Mouse (Mus musculus): ENCODE data around the gene Hs3st4.

The Hs3st4 gene

DNA sequence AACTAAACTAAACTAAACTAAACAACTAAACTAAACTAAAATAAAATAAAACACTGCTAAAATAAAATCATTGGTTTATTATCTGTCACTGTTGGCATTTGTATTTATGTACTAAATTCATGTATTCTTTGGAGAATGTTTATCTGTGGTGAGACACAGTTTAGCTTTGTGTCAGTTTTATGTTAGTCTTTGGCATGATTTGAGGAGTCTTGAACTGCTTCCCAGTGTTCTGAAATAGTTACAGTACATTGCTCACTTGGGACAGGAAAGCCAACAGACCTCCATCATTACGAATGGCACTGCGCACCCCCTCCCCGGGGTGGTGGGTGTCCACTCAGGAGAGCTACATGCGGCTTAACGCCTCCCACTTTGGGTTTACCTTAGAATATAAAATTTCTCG lies 158.6 kb downstream of the Hs3st4 start:
- DNase-seq: no peak

- no peak for DNase-seq
Observed at GRCm38 (mm10) chr7:124150901-124151300, 168.2 kb downstream of the Hs3st4 start.

DNA sequence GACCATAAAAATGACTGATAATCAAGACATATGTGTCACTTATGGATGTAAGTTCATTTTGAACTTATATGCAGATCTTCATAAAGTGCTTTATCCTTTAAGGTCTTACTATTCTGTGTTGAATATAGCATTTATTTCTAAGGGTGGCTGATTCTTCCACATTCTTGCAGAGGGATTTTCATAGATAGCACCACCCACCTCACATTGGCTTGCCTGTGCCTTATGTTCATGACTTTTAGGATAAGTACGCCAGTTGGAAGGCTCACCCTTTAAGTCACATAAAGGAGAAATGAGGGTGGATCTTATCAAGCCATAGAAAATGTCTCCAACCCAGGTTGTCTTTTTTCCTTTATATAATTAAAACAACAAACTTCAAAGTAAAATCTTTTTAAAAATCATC lies 180.6 kb downstream of the Hs3st4 start:
- no peak for DNase-seq

GRCm38 (mm10) chr7:124166229-124166628 lies 183.6 kb downstream of the Hs3st4 start:
- DNase-seq: no peak

DNA sequence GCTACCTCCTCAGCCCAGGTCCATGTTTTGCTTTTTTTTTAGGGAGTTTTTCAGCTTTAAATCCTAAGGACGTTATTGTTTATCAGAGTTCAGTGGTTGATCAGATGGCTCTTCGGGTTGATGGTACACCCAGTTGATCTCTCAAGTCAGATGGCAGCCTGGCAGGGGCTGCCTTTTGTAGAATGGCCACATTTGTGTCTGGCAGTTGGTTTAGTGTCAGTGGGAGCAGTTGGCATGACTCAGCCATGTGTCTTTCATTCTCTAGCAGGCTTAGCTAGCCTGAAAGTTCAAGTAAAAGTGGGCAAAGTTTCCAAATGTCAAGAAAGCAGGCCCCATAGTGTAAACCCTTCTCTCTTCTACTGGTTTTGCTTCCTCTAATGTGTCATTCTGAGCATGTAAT lies 186.1 kb downstream of the Hs3st4 start:
- no peak for DNase-seq

DNA sequence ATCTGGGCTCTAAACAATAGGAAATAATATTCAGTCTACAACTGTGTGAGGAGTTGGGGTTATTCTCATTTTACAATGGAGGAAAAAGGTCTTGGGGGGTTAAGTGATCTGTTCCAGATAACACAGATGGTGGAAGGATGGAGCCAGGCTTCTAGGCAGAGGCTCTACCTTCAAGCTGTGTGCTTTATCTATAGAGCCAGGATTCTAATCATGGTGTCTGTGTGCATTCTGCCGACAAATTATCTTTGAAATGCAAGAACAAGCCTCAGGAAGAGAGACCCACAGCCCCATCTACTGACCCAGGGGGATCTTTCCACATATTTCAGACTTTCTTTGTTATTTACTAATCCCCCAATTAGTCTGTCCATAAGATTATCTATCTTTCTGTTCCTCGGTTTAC lies 187.3 kb downstream of the Hs3st4 start:
- no peak for DNase-seq

GRCm38 (mm10) chr7:124171992-124172391 lies 189.3 kb downstream of the Hs3st4 start:
- DNase-seq: peak in 1 of 2 experiments; percentile 3

DNA sequence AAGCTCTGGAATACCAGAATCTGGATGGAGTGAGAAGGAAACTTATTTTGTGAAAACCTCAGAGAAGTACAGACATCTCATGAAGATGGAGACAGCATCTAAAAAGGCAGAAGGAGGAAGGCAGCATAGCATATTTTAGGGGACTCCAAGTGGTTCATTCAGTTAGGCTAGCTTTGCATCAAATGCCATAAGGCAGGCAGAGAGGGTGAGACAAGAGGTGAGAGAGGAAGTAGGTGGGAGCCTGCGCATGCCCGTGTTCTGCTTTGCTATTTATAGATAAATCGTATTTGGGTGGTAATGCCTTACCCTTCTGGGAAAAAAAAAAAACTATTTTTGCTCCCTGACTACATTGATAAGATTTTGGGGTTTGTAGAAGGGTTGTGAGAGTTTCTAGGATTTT lies 198.3 kb downstream of the Hs3st4 start:
- no peak for DNase-seq

DNA sequence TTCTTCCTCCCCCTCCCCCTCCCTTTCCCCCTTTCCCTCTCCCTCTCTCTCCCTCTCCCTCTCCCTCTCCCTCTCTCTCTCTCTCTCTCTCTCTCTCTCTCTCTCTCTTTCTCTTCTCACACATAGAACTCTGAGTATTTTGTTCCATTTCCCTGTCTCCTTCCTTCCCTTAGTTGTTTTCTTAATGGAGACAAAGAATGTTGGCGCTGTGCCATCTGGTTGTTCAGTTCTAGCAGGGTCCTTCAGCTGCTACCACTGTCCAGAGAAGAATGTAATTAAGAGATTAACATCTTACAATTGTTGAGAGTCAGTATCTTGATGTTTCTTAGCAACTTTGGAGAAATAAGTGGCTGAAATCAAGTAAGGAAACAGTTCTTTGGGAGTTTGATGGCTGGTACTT lies 202.0 kb downstream of the Hs3st4 start:
- DNase-seq: peak in 1 of 2 experiments; percentile 40

GRCm38 (mm10) chr7:124198811-124199570 lies 216.3 kb downstream of the Hs3st4 start:
- no peak for DNase-seq

- no peak for DNase-seq
Observed at GRCm38 (mm10) chr7:124216921-124217320, 234.3 kb downstream of the Hs3st4 start.

DNA sequence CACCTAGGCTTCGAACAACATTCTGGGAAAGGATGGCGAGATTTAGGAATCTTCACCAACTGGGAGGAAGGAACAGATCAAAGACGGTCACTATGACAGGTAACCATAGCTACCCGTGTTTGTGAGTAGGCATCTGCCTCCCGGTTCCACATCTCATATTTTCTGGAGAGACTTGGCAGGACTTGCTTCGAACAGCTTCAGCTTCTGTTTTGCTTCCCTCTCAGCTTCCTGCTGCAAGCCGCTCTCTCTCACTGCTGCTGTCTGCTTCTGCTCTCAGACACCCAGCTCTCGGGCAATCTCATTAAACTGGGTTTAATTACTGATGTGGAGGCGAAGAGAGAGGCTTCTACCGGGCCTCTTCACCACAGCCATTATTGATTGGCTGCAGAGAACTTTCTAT lies 237.9 kb downstream of the Hs3st4 start:
- no peak for DNase-seq

- no peak for DNase-seq
Observed at GRCm38 (mm10) chr7:124237896-124238670, 255.4 kb downstream of the Hs3st4 start.

DNA sequence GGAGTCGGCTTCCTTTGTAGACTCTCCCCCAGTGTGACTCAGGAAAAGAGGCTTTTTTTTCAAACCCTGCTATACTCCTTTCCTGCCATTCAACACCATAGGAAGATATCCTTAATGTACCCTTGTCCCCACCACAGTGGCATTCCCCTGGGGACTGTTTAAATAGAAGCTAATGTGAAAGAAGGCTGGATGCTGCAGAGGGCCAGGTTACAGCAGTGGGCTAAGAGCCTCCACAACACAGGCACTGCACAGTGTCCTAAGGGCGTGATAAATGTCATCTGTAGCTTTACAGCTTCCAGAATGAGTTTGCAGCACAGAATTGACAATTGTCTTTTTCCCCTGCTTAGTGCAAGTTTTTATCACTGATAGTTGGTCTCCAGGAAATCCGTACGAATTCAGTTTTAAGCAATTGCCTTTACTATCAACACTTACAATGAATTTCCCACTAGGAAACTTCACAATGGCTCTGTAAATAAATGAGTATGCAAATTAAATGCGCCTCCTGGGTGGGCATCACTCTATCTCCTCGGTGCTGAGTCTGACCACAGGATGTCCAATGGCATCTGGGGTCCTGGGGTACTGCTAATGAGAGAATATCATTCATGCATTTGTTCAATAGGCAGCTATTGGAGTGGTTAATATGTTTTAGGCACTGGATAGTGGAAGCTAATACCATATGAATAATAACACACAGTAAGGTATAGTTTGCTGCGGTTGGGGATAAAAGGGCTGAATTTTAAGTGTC lies 257.4 kb downstream of the Hs3st4 start:
- no peak for DNase-seq

- DNase-seq: no peak
Observed at GRCm38 (mm10) chr7:124249838-124250237, 267.2 kb downstream of the Hs3st4 start.

DNA sequence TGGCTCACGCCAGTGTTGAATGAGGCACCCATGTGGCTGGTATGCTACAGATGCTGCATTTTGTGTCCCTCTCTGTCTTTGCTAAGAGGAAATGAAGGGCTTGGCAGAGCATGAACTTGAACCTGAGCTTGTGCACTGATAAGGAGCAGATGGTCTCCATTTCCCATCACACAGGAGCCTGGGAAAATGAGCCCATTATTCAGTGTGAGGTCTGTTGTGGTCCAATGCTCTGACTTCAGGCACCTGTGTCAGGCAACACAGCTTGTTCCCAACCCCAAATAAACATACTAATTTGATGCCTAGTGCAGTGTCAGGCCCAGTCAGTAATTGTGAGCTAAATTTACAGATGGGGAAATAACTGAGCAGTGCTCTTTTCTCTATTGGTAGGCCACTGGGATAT lies 267.9 kb downstream of the Hs3st4 start:
- DNase-seq: no peak

- no peak for DNase-seq
Observed at GRCm38 (mm10) chr7:124258419-124258818, 275.8 kb downstream of the Hs3st4 start.

GRCm38 (mm10) chr7:124270734-124271133 lies 288.1 kb downstream of the Hs3st4 start:
- DNase-seq: peak in 1 of 2 experiments; percentile 29

DNA sequence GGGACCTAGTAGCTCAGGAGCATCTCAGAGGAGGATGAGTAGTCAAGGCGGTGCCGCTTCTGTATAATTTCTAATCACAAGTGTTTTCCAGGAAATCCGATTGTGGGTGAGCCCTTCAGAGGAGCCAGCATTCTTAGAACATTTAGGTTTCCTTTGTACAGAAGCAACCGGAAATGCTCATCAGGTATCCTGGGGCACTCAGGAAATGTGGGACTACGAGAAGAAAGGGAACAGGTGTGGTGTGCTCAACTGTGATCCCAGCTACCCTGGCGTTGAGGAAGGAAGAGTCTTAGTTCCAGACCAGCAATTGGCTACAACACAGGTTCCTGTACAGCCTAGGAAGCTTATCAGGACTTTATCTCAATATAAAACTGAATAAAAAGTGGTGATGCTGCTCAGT lies 307.2 kb downstream of the Hs3st4 start:
- DNase-seq: no peak

- no peak for DNase-seq
Observed at GRCm38 (mm10) chr7:124319451-124319850, 336.8 kb downstream of the Hs3st4 start.

DNA sequence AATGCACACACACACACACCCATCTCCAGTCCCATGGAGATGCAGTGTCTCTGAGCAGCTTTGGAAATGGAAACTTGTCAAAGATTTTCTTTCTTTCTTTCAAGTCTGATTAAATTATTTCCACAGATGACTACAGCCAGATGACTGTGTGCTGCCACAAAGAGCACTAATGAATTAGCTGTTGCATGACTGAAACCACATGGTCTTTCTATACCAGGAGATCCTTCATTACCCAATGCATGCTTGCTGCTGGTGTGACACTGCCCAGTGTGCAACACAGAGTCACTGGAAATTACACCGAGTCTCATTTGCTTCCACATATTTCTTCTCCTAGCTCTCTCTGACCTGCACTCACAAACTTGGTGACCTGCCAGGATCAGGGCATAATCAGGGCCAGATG lies 353.0 kb downstream of the Hs3st4 start:
- DNase-seq: peak in 1 of 2 experiments; percentile 16

- DNase-seq: no peak
Observed at GRCm38 (mm10) chr7:124341510-124341909, 358.8 kb downstream of the Hs3st4 start.

- DNase-seq: peak; percentile 33 to 50
Observed at GRCm38 (mm10) chr7:124347218-124348017, 364.7 kb downstream of the Hs3st4 start.

Measured in kidney, postnatal 25 days (tissue).